Mouse (Mus musculus) urinary bladder, adult 18-20 months (tissue): ENCODE results near the gene Abcg2.
"Not testable (repeated sequence)": the region's sequence is repeated elsewhere in the genome, so short reads cannot be mapped to it uniquely, and the experiment has no call there.

ENCODE experiments used
- DNase-seq, 2 experiments: peaks; one replicate each; pipeline ENCODE4 v3.0.0; 2022; ENCODE audit warnings: low spot score in 2 of 2, mixed read lengths in 2 of 2

Abcg2 gene

GRCm38 (mm10) chr6:58584223-58584622, at the start of gene Abcg2:
Gene Abcg2, plus strand, starts transcription at chr6:58584523.
- DNase-seq, result not testable (repeated sequence)

- not testable (repeated sequence) for DNase-seq
These were observed 44.1 kb upstream of the Abcg2 start for GRCm38 (mm10) chr6:58540263-58540662.

GRCm38 (mm10) chr6:58542852-58543251, 41.5 kb upstream of the Abcg2 start:
- not testable (repeated sequence) for DNase-seq

- not testable (repeated sequence) for DNase-seq
These were observed 39.4 kb upstream of the Abcg2 start for GRCm38 (mm10) chr6:58544971-58545370.

- not testable (repeated sequence) for DNase-seq
These were observed 38.3 kb upstream of the Abcg2 start for GRCm38 (mm10) chr6:58546050-58546449.

- DNase-seq, result peak; percentile 4 to 31
These were observed 37.5 kb upstream of the Abcg2 start for GRCm38 (mm10) chr6:58546816-58547215.

- not testable (repeated sequence) for DNase-seq
These were observed 30.5 kb upstream of the Abcg2 start for GRCm38 (mm10) chr6:58553812-58554211.

- DNase-seq, result not testable (repeated sequence)
These were observed 9.9 kb downstream of the Abcg2 start for GRCm38 (mm10) chr6:58593987-58594844.

GRCm38 (mm10) chr6:58595639-58596293, 11.4 kb downstream of the Abcg2 start:
- DNase-seq, result not testable (repeated sequence)

GRCm38 (mm10) chr6:58596294-58596653, 12.0 kb downstream of the Abcg2 start:
- no peak for DNase-seq

- DNase-seq, result not testable (repeated sequence)
These were observed 17.8 kb downstream of the Abcg2 start for GRCm38 (mm10) chr6:58602119-58602518.

- not testable (repeated sequence) for DNase-seq
These were observed 18.7 kb downstream of the Abcg2 start for GRCm38 (mm10) chr6:58602991-58603390.

GRCm38 (mm10) chr6:58603485-58604090, 19.3 kb downstream of the Abcg2 start:
- DNase-seq, result not testable (repeated sequence)

- no peak for DNase-seq
These were observed 22.3 kb downstream of the Abcg2 start for GRCm38 (mm10) chr6:58606642-58607041.

- no peak for DNase-seq
These were observed 24.1 kb downstream of the Abcg2 start for GRCm38 (mm10) chr6:58608422-58608821.

- no peak for DNase-seq
These were observed 25.8 kb downstream of the Abcg2 start for GRCm38 (mm10) chr6:58609919-58610759.

GRCm38 (mm10) chr6:58610760-58611654, 26.7 kb downstream of the Abcg2 start:
- no peak for DNase-seq

- DNase-seq, result no peak
These were observed 39.8 kb downstream of the Abcg2 start for GRCm38 (mm10) chr6:58624126-58624525.

GRCm38 (mm10) chr6:58629238-58629637, 44.9 kb downstream of the Abcg2 start:
- DNase-seq, result no peak

GRCm38 (mm10) chr6:58632419-58632818, 48.1 kb downstream of the Abcg2 start:
- DNase-seq, result no peak
